Mouse (Mus musculus) NIH3T3 (cell line): ENCODE data around the gene Mgarp.
"Not testable (repeated sequence)": the region's sequence is repeated elsewhere in the genome, so short reads cannot be mapped to it uniquely, and the experiment has no call there.

ENCODE experiments used
- DNase-seq: peaks from one replicate; pipeline ENCODE4 v3.0.0-alpha.2; 2012; ENCODE audit warnings: low read depth

Mgarp gene

DNA sequence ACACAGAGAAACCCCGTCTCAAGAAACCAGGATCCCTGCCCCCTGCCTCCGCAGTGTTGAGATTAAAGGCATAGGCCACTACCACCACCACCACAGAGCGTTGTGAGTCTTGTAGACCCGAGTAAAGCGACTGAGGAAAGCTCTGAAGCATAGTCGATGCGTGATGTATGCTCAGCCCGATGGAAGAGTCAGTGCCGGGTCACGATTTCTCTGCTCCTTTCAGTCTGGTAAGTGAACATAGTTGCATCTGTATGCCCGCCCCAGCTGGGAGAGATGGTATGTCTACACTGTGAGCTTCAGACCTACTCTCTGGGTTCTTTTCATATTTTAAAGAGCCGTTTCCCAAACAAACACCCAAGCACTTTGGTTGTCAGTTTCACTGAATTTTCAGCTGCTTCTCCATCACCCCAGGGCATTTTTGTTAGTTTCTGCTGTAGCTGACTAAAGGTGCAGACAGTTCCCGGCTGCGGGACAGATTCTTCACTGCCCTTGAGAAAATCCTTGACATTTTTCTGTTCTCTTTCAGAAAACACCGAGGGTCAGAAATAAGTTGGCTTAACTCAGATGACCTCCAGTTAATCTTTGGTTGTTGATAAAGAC is 1.3 kb upstream of the Mgarp start:
- DNase-seq = no peak

DNA sequence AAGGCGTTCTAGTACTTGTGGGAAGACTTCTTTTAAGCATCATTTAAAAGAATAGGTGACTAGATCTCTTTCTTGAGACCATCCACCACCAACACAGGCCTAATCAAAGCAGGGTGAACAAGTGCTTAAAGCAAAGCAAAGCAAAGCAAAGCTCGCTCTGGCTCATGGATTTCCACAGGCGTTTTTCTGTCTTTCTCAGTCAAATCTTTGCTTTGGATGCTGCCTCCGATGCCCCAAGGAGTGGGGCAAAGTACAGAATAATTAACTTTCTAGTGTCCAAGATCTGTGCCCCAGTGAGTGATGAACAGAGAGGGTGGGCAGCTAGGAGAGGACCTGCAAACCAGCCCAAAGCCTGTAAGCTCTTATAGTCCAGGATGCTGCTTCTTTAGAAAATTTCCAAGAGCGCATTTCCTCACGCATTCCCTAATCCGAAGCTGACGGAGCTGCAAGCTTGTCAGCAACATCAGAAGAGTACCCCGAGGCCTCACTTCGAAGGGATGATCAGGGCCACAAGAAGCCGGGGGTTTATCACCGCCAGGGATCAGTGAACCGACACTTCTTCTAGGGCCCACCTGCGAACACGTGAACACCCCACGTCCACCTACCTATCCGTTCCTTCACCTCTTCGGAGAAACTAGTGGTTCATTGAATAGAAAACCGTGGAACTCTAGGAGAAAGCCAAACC is 935 bp downstream of the Mgarp start:
- DNase-seq = no peak

- no peak for DNase-seq
These were observed 1.7 kb downstream of the Mgarp start for GRCm38 (mm10) chr3:51394881-51395280.

GRCm38 (mm10) chr3:51393651-51394050 is 2.9 kb downstream of the Mgarp start:
- no peak for DNase-seq

DNA sequence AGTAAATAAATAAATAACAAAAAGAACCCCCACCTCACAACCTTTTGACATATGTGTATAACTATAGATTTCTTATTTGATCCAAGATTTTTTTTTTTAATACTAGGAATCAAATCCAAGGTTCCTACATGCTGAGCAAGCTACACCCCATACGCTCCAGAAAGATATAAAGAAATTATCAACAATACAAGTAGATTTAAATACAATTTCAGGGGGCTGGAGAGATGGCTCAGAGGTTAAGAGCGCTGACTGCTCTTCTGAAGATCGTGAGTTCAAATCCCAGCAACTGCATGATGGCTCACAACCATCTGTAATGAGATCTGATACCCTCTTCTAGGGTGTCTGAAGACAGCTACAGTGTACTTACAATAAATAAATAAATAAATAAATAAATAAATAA is 3.5 kb downstream of the Mgarp start:
- not testable (repeated sequence) for DNase-seq

DNA sequence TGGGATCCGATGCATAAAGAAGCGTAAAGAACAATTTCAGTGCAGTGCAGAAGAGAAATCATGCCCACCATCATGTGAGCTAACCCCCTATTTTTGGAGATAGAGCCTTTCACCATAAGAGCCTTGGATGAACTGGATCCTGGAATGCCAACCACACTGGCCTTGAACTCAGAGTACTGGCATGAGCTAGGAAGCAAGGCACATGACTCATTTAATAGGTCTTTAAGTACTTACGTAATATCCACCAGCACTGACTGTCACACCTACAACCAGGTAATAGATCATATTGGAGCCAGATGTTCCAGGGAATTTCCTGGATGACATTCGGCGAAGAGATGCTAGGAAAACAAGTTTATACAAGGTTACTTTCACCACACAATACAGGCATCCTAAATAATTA is 4.9 kb downstream of the Mgarp start:
- DNase-seq = peak; percentile 60

DNA sequence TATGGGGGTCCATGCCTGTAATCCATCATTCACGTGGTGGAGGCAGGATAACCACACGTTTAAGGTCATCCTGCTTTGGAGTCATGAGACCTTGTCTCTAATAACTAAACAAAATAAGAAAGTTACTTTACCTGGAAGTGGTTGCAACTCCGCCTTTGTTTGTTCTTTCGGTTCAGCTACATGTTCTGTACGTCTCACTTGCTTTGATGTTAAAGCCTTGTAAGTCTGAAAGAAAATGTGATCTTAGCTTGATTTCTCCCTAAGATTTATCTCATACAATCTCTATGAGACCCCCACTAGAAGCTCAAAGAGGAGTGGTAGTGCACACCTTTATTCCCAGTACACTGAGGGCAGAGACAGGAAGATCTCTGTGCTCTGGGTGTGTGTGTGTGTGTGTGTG is 5.4 kb downstream of the Mgarp start:
- no peak for DNase-seq

DNA sequence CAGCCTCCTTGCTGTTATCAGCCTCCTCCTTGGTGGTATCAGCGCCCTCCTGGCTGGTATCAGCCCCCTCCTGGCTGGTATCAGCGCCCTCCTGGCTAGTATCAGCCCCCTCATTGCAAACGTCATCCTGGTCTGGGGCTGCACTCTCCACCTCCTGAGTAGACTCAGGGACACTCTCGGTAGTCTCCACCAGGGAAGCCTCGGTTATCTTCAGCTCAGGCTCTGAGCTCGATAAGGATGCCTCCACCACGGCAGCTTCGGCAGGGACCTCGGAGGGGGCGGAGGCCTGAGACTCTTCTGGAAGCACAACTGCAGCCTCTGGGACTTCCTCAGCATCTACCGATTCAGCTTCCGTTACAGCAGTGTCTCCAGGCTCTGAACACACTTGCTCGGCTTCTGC is 7.6 kb downstream of the Mgarp start:
- no peak for DNase-seq

DNA sequence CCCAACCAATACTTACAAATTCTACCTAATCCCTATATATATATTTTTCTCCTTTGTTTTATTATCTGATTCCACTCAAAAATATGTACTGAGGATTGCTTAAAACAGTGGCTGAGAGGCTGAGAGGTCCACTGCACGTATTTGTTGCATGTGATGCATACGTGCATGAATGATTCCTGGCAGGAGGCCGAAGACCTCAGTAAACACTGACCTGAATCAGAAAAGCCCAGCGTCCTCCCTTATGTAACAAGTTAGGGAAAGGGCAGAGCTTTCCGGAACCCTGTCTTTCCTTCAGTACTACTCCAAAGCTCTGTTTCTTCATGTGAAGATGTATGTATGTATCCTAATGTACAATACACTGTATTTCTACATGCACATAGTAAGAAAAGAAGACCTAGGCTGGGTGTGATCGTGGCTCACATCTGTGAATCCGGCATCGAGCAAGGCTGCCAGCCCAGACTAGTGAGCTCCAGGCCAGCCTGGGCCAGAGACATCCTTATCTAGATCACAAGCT is 8.6 kb downstream of the Mgarp start:
- peak; percentile 58 for DNase-seq

- no peak for DNase-seq
These were observed 9.4 kb downstream of the Mgarp start for GRCm38 (mm10) chr3:51387134-51387451.

- DNase-seq = no peak
These were observed 10.0 kb downstream of the Mgarp start for GRCm38 (mm10) chr3:51386441-51387133.

DNA sequence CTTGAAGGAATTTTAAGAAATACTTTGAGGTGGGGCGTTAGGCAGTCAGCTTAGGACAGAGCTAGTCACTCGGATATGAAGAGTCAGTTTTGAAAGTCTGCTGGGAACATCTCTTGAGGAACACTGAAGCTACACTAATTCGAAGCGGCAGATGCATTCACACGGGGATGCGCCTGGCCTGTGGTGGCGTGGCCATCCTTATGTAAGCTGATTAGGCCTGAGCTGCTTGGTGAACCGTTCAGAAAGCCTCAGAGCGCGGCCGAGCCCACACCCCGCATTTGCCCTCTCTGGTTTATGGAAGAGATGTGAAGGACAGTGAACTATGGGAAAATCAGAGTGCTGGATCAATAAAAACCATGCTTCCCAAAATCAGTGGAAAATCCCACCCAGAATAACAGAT is 13.1 kb downstream of the Mgarp start:
- DNase-seq = no peak

DNA sequence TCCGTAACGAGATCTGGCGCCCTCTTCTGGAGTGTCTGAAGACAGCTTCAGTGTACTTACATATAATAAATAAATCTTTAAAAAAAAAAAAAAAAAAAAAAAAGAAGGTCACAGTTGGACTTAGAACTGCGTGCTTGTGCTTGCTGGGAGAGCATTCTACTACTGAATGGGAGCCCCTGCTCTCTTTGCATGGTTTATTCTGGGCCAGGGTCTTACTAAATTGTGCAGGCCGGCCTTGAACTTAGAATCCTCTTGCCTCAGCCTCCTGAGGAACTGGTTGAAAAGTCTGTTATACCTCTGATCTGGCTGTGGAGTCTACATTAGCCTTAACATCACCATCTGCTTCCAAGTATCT is 15.9 kb downstream of the Mgarp start:
- DNase-seq = no peak

GRCm38 (mm10) chr3:51379786-51380659 is 16.5 kb downstream of the Mgarp start:
- DNase-seq = no peak

DNA sequence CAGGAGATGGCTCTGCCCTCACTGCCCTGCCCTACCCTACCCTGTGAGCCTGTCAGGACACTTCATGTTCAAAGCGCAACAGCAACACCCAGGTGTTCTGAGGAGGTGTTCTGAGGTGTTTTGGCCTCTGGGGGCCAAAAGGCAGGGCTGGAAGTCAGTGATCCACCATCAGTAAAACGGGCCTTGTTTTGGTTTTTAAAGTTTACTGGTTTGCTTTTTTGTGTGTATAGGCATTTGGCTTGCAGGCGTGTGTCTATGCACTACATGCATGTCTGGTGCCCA is 17.9 kb downstream of the Mgarp start:
- no peak for DNase-seq

GRCm38 (mm10) chr3:51377878-51378664 is 18.5 kb downstream of the Mgarp start:
- DNase-seq = peak; percentile 75

- peak; percentile 77 for DNase-seq
These were observed 21.0 kb downstream of the Mgarp start for GRCm38 (mm10) chr3:51375307-51376265.

GRCm38 (mm10) chr3:51373544-51373943 is 23.0 kb downstream of the Mgarp start:
- DNase-seq = peak; percentile 33

DNA sequence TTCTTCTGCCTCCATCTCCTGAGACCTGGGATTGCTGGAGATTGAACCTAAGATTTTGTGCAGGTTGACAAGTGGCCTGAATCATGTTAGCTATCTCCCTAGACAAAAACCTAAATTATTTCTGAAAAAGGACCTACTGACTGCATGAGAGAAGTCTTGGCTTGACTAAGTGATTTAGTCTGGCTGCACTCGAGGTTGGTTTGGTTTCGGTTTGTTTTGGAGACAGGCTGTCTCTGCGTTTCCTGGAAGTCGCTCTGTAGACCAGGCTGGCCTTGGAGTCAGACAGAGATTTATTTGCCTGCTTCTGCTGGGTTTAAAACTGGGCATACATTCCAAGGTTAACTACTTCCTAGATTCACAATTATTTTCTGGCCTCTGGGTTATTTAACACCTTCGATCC is 23.7 kb downstream of the Mgarp start:
- peak; percentile 40 for DNase-seq

DNA sequence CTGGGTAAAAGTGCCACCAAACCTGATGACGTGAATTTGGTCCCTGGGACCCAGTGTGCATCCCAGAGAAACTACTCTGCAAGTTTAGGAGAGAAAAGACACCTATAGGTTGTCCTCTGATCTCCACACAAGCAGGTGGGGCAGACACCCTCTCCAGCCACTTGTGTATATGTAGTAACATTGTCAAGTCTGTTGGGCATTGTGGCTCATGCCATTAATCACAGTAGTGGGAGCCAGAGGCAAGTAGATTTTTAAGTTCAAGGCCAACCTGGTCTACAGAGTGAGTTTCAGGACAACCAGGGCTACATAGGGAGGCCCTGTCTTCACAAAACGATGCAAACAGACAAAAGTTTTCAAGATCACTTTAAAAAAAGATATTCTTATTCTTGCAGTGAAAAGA is 24.7 kb downstream of the Mgarp start:
- no peak for DNase-seq

- DNase-seq = no peak
These were observed 28.5 kb downstream of the Mgarp start for GRCm38 (mm10) chr3:51368011-51368410.
